Mouse (Mus musculus) heart, embryonic 11.5 days (tissue): ENCODE data around the gene Txnrd2. TPM values are rescaled to one million over a fixed set of nuclear protein-coding genes. Genes with fewer than 3 reads are reported as not detected.
A peak's percentile ranks its signal among the peaks of the same experiment; 100 is the strongest.

Experiments used
- ATAC-seq: fragments of 200-750 bp; cut with Nextera tagmentation; replicated peaks from 2 replicates; pipeline ENCODE4 v1.8.0; 2017; ENCODE audit warnings: moderate library complexity; ENCODE audit not compliant: insufficient number of reproducible peaks, low FRiP score, low TSS enrichment
- H3K27ac ChIP-seq: fragments of 300-500 bp; sonication (generic); 2 replicates; pipeline ENCODE4 v1.5.1; 2014; ENCODE audit warnings: mild to moderate bottlenecking, low read depth, low read length
- H3K27me3 ChIP-seq: fragments of 300-500 bp; sonication (generic); 2 replicates; pipeline ENCODE4 v1.6.1; 2014; ENCODE audit warnings: mild to moderate bottlenecking, low read length, mixed read lengths; ENCODE audit not compliant: control insufficient read depth, insufficient read depth
- H3K36me3 ChIP-seq: fragments of 300-500 bp; sonication (generic); 2 replicates; pipeline ENCODE4 v1.6.1; 2014; ENCODE audit warnings: mild to moderate bottlenecking, low read length, moderate library complexity, mixed read lengths; ENCODE audit not compliant: control insufficient read depth, insufficient read depth
- H3K4me1 ChIP-seq: fragments of 300-500 bp; sonication (generic); 2 replicates; pipeline ENCODE4 v1.6.1; 2014; ENCODE audit warnings: low read length; ENCODE audit not compliant: control insufficient read depth, insufficient read depth
- H3K4me2 ChIP-seq: fragments of 300-500 bp; sonication (generic); 2 replicates; pipeline ENCODE4 v1.6.1; 2014; ENCODE audit warnings: mild to moderate bottlenecking, moderate library complexity
- H3K4me3 ChIP-seq: fragments of 300-500 bp; sonication (generic); 2 replicates; pipeline ENCODE4 v1.5.1; 2014; ENCODE audit warnings: low read depth, low read length
- H3K9ac ChIP-seq: fragments of 300-500 bp; sonication (generic); 2 replicates; pipeline ENCODE4 v1.6.1; 2014; ENCODE audit warnings: mild to moderate bottlenecking, low read depth, low read length, moderate library complexity
- H3K9me3 ChIP-seq: fragments of 300-500 bp; sonication (generic); replicated peaks from 2 replicates; pipeline ENCODE4 v1.6.1; 2016; ENCODE audit warnings: low read length; ENCODE audit not compliant: control insufficient read depth
- WGBS: fragments of 180-500 bp; shearing (Covaris S2); extraction: QIAGEN DNeasy Blood & Tissue Kit; methylation state at CpG from one replicate; pipeline ENCODE4 v1.1.7; 2014; ENCODE audit not compliant: insufficient replicate concordance; 5-methylcytosine and 5-hydroxymethylcytosine counted together
- polyA plus RNA-seq: library from polyadenylated mRNA; unstranded; fragments of >200 nt; fragmentation: Nextera tagmentation; extraction: Ambion mirVana; gene quantifications from 2 replicates; pipeline ENCODE4 v1.2.1, GENCODE M21; 2014

Gene Txnrd2
- polyA plus RNA-seq, 1 experiment from 2014 or later = 32.8 TPM

GRCm38 (mm10) chr16:18409776-18410175 lies 16.4 kb upstream of the Txnrd2 start:
- peaks cover 12% of the 10 kb centered on the region; the same call in 1 of the 2 replicates for H3K4me1 ChIP-seq
- ATAC-seq = no peak
- H3K27ac ChIP-seq = no peak overlapping the region
- H3K4me2 ChIP-seq = no peak overlapping the region
- no peaks in the 10 kb centered on the region for H3K27me3 ChIP-seq
- 79% methylated on average over 4 of the region's 4 CpGs for WGBS
- peaks cover 19% of the 10 kb centered on the region for H3K36me3 ChIP-seq
- H3K9ac ChIP-seq = no peak overlapping the region
- H3K9me3 ChIP-seq = no peaks in the 10 kb centered on the region
- H3K4me3 ChIP-seq = no peak overlapping the region

- no peaks in the 10 kb centered on the region for H3K27me3 ChIP-seq
- ATAC-seq = no peak
- no peak overlapping the region for H3K4me2 ChIP-seq
- no peak overlapping the region for H3K4me3 ChIP-seq
- H3K9me3 ChIP-seq = no peaks in the 10 kb centered on the region
- no peak overlapping the region for H3K27ac ChIP-seq
- WGBS = 87% methylated on average over 5 of the region's 5 CpGs
- H3K36me3 ChIP-seq = peaks cover 17% of the 10 kb centered on the region
- H3K9ac ChIP-seq = no peak overlapping the region
- peaks cover 12% of the 10 kb centered on the region; the same call in 1 of the 2 replicates for H3K4me1 ChIP-seq
Measured at GRCm38 (mm10) chr16:18410418-18410817, 15.8 kb upstream of the Txnrd2 start.

DNA sequence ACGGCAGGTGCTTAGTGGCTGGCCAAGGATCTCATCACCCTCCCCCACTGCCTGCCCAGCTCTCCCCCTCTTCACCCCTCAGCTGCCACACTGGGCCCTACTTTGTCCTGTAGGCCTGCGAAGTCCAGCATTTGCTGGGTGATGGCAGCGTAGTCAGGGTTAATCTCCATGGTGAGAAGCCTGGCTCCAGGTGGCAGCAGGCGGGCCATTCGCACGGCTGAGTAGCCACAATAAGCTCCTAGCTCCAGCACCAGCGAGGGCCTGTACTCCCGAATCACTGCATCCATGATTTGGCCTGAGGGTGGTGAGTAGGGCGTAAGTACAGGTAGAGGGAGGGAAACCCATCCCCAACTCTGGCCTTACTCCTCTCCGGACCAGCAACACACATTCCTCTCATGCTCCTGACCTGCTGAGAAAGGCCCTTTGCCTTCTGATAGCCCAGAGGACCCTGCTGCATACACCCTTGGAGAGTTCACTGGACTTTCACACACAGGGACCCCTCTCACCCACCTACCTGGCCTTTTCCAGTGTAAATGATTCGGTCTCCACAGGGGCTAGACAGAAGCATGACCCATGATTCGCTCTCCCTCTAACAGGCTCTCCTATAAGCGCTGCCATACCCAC lies 15.0 kb upstream of the Txnrd2 start:
- H3K4me3 ChIP-seq = no peak overlapping the region
- no peaks in the 10 kb centered on the region for H3K9me3 ChIP-seq
- H3K27me3 ChIP-seq = no peaks in the 10 kb centered on the region
- no peak for ATAC-seq
- peaks cover 14% of the 10 kb centered on the region for H3K36me3 ChIP-seq
- WGBS = 90% methylated on average over 13 of the region's 13 CpGs
- peaks cover 12% of the 10 kb centered on the region; the same call in 1 of the 2 replicates for H3K4me1 ChIP-seq
- no peak overlapping the region for H3K9ac ChIP-seq
- no peak overlapping the region for H3K27ac ChIP-seq
- no peak overlapping the region for H3K4me2 ChIP-seq

GRCm38 (mm10) chr16:18411802-18412476 lies 14.2 kb upstream of the Txnrd2 start:
- WGBS = 85% methylated on average over 12 of the region's 12 CpGs
- H3K4me2 ChIP-seq = no peak overlapping the region
- no peaks in the 10 kb centered on the region for H3K9me3 ChIP-seq
- no peaks in the 10 kb centered on the region for H3K27me3 ChIP-seq
- no peak overlapping the region for H3K9ac ChIP-seq
- H3K36me3 ChIP-seq = peaks cover 14% of the 10 kb centered on the region
- no peak overlapping the region for H3K4me3 ChIP-seq
- no peak for ATAC-seq
- no peak overlapping the region for H3K27ac ChIP-seq
- H3K4me1 ChIP-seq = peaks cover 14% of the 10 kb centered on the region

GRCm38 (mm10) chr16:18413032-18413816 lies 13.0 kb upstream of the Txnrd2 start:
- H3K4me2 ChIP-seq = no peak overlapping the region
- H3K27me3 ChIP-seq = no peaks in the 10 kb centered on the region
- peaks cover 17% of the 10 kb centered on the region for H3K36me3 ChIP-seq
- peaks cover 7% of the 10 kb centered on the region for H3K4me1 ChIP-seq
- H3K27ac ChIP-seq = no peak overlapping the region
- H3K9ac ChIP-seq = no peak overlapping the region
- WGBS = 85% methylated on average over 7 of the region's 7 CpGs
- H3K9me3 ChIP-seq = no peaks in the 10 kb centered on the region
- ATAC-seq = no peak
- H3K4me3 ChIP-seq = no peak overlapping the region

GRCm38 (mm10) chr16:18416094-18416761 lies 10.0 kb upstream of the Txnrd2 start:
- ATAC-seq = no peak

DNA sequence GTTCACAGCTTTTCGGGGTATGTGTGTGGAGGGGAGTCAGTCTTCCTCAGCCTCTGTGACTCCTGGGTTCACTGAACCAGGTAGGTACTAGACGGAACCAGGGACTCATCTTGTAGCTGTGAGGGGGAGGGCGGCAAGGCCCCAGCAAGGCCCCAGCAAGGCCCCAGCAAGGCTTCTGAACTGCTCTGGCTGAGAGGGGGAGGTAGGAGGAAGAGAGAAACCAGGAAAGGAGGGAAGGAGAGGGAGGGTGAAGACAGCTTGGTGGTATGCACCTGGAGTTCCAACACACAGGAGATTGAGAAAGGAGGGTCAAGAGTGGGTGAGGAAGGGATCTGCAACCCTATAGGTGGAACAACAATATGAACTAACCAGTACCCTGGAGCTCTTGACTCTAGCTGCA lies 9.3 kb upstream of the Txnrd2 start:
- no peak overlapping the region for H3K4me3 ChIP-seq
- H3K9me3 ChIP-seq = no peaks in the 10 kb centered on the region
- H3K4me2 ChIP-seq = no peak overlapping the region
- H3K4me1 ChIP-seq = peaks cover 5% of the 10 kb centered on the region
- 73% methylated on average over 3 of the region's 3 CpGs for WGBS
- H3K36me3 ChIP-seq = peaks cover 11% of the 10 kb centered on the region
- H3K27ac ChIP-seq = peak overlapping the region; percentile 23
- H3K27me3 ChIP-seq = no peaks in the 10 kb centered on the region
- H3K9ac ChIP-seq = no peak overlapping the region
- no peak for ATAC-seq

More at GRCm38 (mm10) chr16:18416094-18416761, 10.0 kb upstream of the Txnrd2 start:
- Histone ChIP-seq H3K36me3 (peaks cover 11% of the 10 kb centered on the region), H3K9me3 (no peaks in the 10 kb centered on the region), H3K27ac (peak overlapping the region; percentile 23), H3K4me1 (peaks cover 5% of the 10 kb centered on the region), H3K9ac (no peak overlapping the region), H3K27me3 (no peaks in the 10 kb centered on the region), H3K4me2 (no peak overlapping the region), H3K4me3 (no peak overlapping the region)
- WGBS = 75% methylated on average over 18 of the region's 18 CpGs

- no peak for ATAC-seq
- Histone ChIP-seq H3K4me2 (no peak overlapping the region), H3K4me1 (peaks cover 5% of the 10 kb centered on the region), H3K27ac (no peak overlapping the region), H3K9ac (no peak overlapping the region), H3K36me3 (peaks cover 11% of the 10 kb centered on the region), H3K9me3 (no peaks in the 10 kb centered on the region), H3K27me3 (no peaks in the 10 kb centered on the region), H3K4me3 (no peak overlapping the region)
- 86% methylated on average over 5 of the region's 5 CpGs for WGBS
Measured at GRCm38 (mm10) chr16:18417491-18417890, 8.7 kb upstream of the Txnrd2 start.
